Mouse (Mus musculus) liver, adult 2 months (tissue): ENCODE data around the gene Msh5.

Experiments
- CTCF ChIP-seq: fragments of 200-500 bp; IDR thresholded peaks from 2 replicates; pipeline ENCODE4 v1.5.1; 2011; ENCODE audit warnings: low read depth, low read length, control low read depth
- POLR2A ChIP-seq: fragments of 200-500 bp; IDR thresholded peaks from 2 replicates; pipeline ENCODE4 v1.6.1; 2011; ENCODE audit warnings: low read length, control low read depth; ENCODE audit not compliant: insufficient read depth; ENCODE audit errors: extremely low read depth

DNA sequence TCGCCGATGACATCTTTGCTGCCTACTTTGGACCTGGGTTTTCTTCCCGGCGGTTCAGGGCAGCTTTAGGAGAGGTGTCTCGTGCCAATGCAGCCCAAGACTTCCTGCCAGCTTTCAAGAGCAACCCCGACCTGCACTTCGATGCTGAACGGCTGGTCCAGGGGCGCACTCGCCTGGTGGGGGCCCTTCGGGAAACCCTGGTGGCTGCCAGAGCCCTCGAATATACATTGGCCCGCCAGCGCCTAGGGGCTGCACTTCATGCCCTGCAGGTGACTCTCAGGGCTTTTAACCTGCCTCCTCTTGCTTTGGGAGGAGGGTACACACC lies 28.9 kb downstream of the Msh5 start:
- no peak for TF ChIP-seq POLR2A
- no peak for TF ChIP-seq CTCF
